Mouse (Mus musculus): ENCODE data around the gene Plekhm2. TPM values are rescaled to one million over a fixed set of nuclear protein-coding genes. Genes with fewer than 3 reads are reported as not detected.

Gene Plekhm2
- polyA plus RNA-seq, 1 experiment from 2014 or later, result 6.5 TPM

DNA sequence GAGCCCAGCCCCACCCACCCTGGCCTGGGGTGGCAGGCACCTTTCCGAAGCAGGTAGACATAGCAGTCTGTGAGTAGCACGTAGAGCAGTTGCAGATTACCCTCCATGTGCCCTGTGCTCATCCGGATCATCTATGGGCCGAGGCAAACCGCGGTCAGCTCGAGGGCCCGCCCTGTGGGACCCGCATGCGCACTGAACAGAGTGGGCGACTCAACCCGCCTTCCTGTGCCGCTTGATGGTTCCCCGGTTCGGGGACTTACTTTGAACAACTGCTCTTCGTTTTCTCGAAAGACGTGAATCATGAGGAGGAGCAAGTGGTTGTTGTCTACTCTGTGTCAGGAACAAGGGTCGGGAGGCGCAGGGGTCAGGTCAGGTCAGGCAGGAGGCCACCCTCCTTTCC is 33.4 kb downstream of the Plekhm2 start:
- 97% methylated on average over 20 of the region's 20 CpGs for WGBS
- Histone ChIP-seq H3K4me1 (ENCODE audit: control insufficient read depth, insufficient read depth, low read length) (no peaks in the 10 kb centered on the region), H3K9me3 (ENCODE audit: control insufficient read depth, low read length) (no peaks in the 10 kb centered on the region), H3K27me3 (ENCODE audit: control insufficient read depth, insufficient read depth, low read length) (no peaks in the 10 kb centered on the region), H3K27ac (ENCODE audit: low read depth, low read length) (no peak overlapping the region), H3K4me3 (ENCODE audit: low read depth, low read length) (no peak overlapping the region), H3K4me2 (ENCODE audit: low read depth, low read length) (no peak overlapping the region), H3K36me3 (ENCODE audit: control insufficient read depth, insufficient read depth, low read length) (peaks cover 64% of the 10 kb centered on the region), H3K9ac (replicated peaks; ENCODE audit: low read depth, low read length) (no peak overlapping the region)
- no peak for ATAC-seq (ENCODE audit: low read depth)

DNA sequence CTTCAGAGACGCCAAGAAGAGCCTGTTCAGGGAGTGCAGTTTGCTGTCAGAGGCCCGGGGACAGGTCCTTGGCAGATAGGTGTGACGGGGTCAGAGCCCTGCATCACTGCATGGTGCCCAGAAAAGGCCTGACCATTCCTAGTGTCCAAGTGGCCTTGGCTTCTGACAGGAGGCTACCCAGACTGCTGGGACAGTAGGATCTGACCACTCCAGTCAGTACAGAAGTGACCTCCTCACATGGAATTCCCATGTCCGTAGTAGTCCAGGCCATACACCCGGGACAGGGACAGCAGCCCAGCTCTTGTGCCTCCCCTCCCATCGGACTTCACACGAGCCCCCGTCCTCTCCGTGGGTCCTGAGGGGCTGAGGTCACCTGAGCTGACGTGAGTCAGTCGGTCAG is 34.7 kb downstream of the Plekhm2 start:
- no peak for ATAC-seq (ENCODE audit: low read depth)
- H3K4me2 ChIP-seq (ENCODE audit: low read depth, low read length), result no peak overlapping the region
- 97% methylated on average over 11 of the region's 11 CpGs for WGBS

DNA sequence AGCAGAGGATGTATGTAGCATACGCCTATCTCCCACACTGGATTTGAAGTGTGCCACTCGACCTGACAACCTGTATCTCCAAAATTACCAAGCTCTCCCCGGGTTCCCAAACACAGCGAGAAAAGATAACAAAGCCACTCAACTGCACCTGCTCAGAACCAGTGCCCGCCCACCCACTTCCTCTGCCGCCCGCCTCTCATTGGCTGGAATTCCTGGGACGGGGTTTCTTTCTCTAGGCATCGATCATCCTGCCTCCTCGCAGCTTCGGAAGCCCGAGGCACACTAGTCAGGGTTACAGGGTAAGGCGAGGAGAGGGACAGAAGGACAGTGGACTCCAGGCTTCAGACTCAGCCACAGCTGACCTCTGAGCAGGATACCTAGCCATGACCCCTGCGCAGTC is 36.0 kb downstream of the Plekhm2 start:
- Histone ChIP-seq H3K4me2 (ENCODE audit: low read depth, low read length) (no peak overlapping the region), H3K36me3 (ENCODE audit: control insufficient read depth, insufficient read depth, low read length) (peaks cover 59% of the 10 kb centered on the region), H3K27ac (ENCODE audit: low read depth, low read length) (no peak overlapping the region), H3K4me1 (ENCODE audit: control insufficient read depth, insufficient read depth, low read length) (no peaks in the 10 kb centered on the region), H3K4me3 (ENCODE audit: low read depth, low read length) (no peak overlapping the region), H3K27me3 (ENCODE audit: control insufficient read depth, insufficient read depth, low read length) (no peaks in the 10 kb centered on the region), H3K9ac (replicated peaks; ENCODE audit: low read depth, low read length) (no peak overlapping the region), H3K9me3 (ENCODE audit: control insufficient read depth, low read length) (no peaks in the 10 kb centered on the region)
- 80% methylated on average over 14 of the region's 14 CpGs for WGBS
- ATAC-seq (ENCODE audit: low read depth), result no peak

More for the DNA sequence above, 34.7 kb downstream of the Plekhm2 start:
- Histone ChIP-seq H3K9ac (replicated peaks; ENCODE audit: low read depth, low read length) (no peak overlapping the region), H3K36me3 (ENCODE audit: control insufficient read depth, insufficient read depth, low read length) (peaks cover 66% of the 10 kb centered on the region), H3K9me3 (ENCODE audit: control insufficient read depth, low read length) (no peaks in the 10 kb centered on the region), H3K27ac (ENCODE audit: low read depth, low read length) (no peak overlapping the region), H3K27me3 (ENCODE audit: control insufficient read depth, insufficient read depth, low read length) (no peaks in the 10 kb centered on the region), H3K4me3 (ENCODE audit: low read depth, low read length) (no peak overlapping the region), H3K4me1 (ENCODE audit: control insufficient read depth, insufficient read depth, low read length) (no peaks in the 10 kb centered on the region)

DNA sequence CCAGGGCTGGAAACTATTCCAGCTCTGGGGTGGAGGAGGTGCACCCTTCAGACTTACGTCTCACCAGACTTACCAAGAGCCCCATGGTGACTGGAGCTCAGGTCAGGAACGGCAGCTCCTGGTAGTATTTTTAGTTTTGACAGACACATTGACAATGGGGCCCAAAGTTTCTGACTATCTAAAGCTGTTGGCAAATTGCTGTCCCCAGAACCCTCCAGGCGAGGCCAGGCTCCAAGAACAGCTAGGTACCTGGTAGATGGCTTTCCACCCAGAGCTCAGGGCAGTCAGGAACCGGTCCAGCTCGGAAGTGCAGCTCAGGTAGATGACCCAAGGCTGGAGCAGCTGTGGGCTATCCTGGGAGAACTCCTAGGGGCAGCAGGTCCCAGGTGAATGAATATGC is 37.2 kb downstream of the Plekhm2 start:
- Histone ChIP-seq H3K36me3 (ENCODE audit: control insufficient read depth, insufficient read depth, low read length) (peaks cover 56% of the 10 kb centered on the region), H3K4me2 (ENCODE audit: low read depth, low read length) (no peak overlapping the region), H3K9ac (replicated peaks; ENCODE audit: low read depth, low read length) (no peak overlapping the region), H3K9me3 (ENCODE audit: control insufficient read depth, low read length) (no peaks in the 10 kb centered on the region), H3K4me1 (ENCODE audit: control insufficient read depth, insufficient read depth, low read length) (no peaks in the 10 kb centered on the region), H3K27ac (ENCODE audit: low read depth, low read length) (no peak overlapping the region), H3K4me3 (ENCODE audit: low read depth, low read length) (no peak overlapping the region), H3K27me3 (ENCODE audit: control insufficient read depth, insufficient read depth, low read length) (no peaks in the 10 kb centered on the region)
- ATAC-seq (ENCODE audit: low read depth), result no peak
- 92% methylated on average over 5 of the region's 5 CpGs for WGBS

DNA sequence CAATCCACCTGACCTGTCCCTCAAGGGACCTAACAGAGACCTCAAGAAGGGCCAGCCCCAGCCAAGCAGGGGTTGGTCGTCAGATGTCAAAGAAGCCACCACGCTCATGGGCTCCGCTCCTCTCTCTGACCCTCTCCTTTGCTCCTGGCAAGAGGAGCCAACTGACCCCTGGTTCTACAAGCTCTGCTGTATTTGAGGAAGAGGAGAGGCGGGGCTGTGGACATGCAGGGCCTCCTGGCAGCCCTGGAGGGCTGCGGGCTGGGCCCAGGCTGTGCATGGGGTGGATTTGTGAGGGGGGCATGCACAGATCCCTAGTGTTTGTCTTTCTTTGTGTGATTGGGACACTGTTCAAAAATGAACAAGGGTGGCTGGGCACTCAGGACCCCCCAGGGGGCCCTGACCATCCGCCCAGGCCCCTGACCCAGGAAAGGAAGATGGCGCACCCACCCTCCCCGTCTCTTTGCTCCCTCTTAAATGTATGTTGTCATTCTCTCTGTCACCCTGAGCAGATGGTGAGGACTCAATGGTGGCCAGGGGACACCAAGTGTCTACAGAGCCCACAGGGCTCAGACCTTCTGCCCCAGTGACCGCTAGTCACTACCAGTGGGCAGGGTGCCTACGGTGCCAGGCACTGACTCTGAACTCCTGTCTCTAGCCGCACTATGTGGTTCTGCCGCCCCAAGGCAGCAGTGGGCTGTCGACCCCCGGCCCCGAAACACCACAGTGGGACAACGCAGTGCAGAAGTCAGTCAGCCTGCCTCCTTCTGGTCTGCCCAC is 38.7 kb downstream of the Plekhm2 start:
- Histone ChIP-seq H3K36me3 (ENCODE audit: control insufficient read depth, insufficient read depth, low read length) (peaks cover 41% of the 10 kb centered on the region), H3K27me3 (ENCODE audit: control insufficient read depth, insufficient read depth, low read length) (no peaks in the 10 kb centered on the region), H3K9ac (replicated peaks; ENCODE audit: low read depth, low read length) (no peak overlapping the region), H3K9me3 (ENCODE audit: control insufficient read depth, low read length) (no peaks in the 10 kb centered on the region), H3K27ac (ENCODE audit: low read depth, low read length) (no peak overlapping the region), H3K4me1 (ENCODE audit: control insufficient read depth, insufficient read depth, low read length) (no peaks in the 10 kb centered on the region), H3K4me2 (ENCODE audit: low read depth, low read length) (no peak overlapping the region), H3K4me3 (ENCODE audit: low read depth, low read length) (no peak overlapping the region)
- no peak for ATAC-seq (ENCODE audit: low read depth)
- WGBS, result 94% methylated on average over 16 of the region's 16 CpGs

DNA sequence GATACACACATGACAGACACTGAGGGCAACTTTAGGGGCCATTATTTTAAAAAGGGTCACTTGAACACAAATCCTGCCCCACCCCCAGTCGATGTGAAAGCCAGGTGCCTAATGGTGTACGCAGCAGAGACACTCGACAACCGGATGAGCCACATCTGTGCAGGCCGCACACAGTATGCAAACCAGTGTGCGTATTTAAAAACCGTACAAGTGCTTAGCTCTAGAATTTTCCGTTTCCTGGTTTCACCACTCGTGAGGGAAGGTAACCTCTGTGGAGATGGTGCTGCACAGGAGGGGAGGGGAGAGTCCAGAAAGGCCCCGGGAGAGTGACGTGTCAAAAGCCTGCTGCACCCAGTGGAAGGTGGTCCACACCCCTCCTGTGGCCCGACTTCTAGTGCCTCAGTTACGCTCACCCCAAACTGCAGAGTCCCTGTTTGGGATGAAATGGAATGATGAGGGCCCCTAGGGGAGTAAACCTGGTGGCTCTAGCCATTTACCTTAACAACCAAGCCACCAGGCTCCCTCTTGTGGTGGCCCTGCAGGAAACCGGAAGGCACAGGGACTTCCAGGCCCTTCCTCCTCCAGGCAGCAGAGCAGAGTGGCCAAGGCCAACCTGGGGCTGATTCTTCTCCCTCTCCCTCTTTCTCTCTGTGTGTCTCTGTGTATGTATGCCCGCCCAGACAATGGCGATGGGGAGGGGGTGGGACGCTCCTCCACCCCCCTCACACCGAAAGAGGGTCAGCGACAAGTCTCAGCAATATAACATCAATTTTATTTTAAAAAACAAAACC is 39.5 kb downstream of the Plekhm2 start:
- no peaks in the 10 kb centered on the region for H3K27me3 ChIP-seq (ENCODE audit: control insufficient read depth, insufficient read depth, low read length)
- H3K4me3 ChIP-seq (ENCODE audit: low read depth, low read length), result no peak overlapping the region
- no peak overlapping the region for H3K27ac ChIP-seq (ENCODE audit: low read depth, low read length)
- no peak overlapping the region for H3K4me2 ChIP-seq (ENCODE audit: low read depth, low read length)
- no peaks in the 10 kb centered on the region for H3K9me3 ChIP-seq (ENCODE audit: control insufficient read depth, low read length)
- H3K4me1 ChIP-seq (ENCODE audit: control insufficient read depth, insufficient read depth, low read length), result no peaks in the 10 kb centered on the region
- H3K36me3 ChIP-seq (ENCODE audit: control insufficient read depth, insufficient read depth, low read length), result peaks cover 36% of the 10 kb centered on the region
- no peak overlapping the region for H3K9ac ChIP-seq (replicated peaks; ENCODE audit: low read depth, low read length)
- ATAC-seq (ENCODE audit: low read depth), result no peak
- 80% methylated on average over 19 of the region's 19 CpGs for WGBS

DNA sequence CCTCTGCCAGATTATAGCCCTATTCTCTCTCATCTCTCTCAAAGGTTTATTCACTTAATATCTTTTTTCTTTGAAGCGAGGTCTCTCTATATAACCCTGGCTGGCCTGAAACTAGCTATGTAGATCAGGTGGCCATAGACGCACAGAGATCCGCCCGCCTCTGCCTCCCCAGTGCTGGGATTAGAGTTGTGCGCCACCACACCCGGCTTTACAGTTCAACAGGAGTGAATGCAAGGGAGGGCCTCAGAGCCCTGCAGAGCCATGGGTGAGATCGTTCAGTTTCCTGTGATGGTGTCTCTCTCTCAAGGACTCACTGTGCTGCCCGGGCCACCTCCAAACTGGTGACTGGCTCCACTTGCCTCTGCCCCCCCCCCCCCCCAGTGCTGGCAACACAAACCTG is 40.6 kb downstream of the Plekhm2 start:
- 98% methylated on average over 8 of the region's 8 CpGs for WGBS
- H3K27ac ChIP-seq (ENCODE audit: low read depth, low read length), result no peak overlapping the region

DNA sequence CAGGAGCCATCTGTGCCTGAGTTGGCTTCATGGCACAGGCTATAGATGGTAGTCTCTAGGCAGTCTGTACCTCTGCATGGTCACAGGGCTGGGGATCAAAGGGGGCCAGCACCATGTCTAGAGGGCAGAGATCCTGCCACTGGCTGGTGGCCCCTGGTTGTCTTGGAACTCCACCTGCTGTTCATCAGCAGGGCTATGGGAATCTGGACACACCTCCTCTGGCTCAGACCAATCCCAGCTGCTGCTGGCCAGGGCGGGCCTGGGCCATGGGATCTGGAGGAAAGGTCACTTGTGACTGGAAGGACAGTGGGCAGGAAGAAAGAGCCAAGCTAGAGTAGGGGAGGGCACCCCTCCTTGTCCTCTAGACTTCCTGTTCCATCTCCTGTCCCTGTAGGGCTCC is 41.0 kb downstream of the Plekhm2 start, which contains the start of gene Slc25a34:
Gene Slc25a34, minus strand, starts transcription at position 156 of the 400 bp plus-strand sequence.
- no peaks in the 10 kb centered on the region for H3K4me1 ChIP-seq (ENCODE audit: control insufficient read depth, insufficient read depth, low read length)
- H3K36me3 ChIP-seq (ENCODE audit: control insufficient read depth, insufficient read depth, low read length), result peaks cover 21% of the 10 kb centered on the region
- no peak within 1 kb of the TSS for H3K9ac ChIP-seq (replicated peaks; ENCODE audit: low read depth, low read length)
- WGBS, result 73% methylated on average over 1 of the region's 1 CpGs
- H3K27ac ChIP-seq (ENCODE audit: low read depth, low read length), result no peak within 1 kb of the TSS
- H3K9me3 ChIP-seq (ENCODE audit: control insufficient read depth, low read length), result no peaks in the 10 kb centered on the region
- H3K4me3 ChIP-seq (ENCODE audit: low read depth, low read length), result no peak within 1 kb of the TSS
- H3K27me3 ChIP-seq (ENCODE audit: control insufficient read depth, insufficient read depth, low read length), result no peaks in the 10 kb centered on the region
- H3K4me2 ChIP-seq (ENCODE audit: low read depth, low read length), result no peak within 1 kb of the TSS
- ATAC-seq (ENCODE audit: low read depth), result no peak

More for the DNA sequence above, 40.6 kb downstream of the Plekhm2 start:
- no peak overlapping the region for H3K4me3 ChIP-seq (ENCODE audit: low read depth, low read length)
- peaks cover 26% of the 10 kb centered on the region for H3K36me3 ChIP-seq (ENCODE audit: control insufficient read depth, insufficient read depth, low read length)
- no peaks in the 10 kb centered on the region for H3K27me3 ChIP-seq (ENCODE audit: control insufficient read depth, insufficient read depth, low read length)
- H3K4me2 ChIP-seq (ENCODE audit: low read depth, low read length), result no peak overlapping the region
- H3K9ac ChIP-seq (replicated peaks; ENCODE audit: low read depth, low read length), result no peak overlapping the region
- ATAC-seq (ENCODE audit: low read depth), result no peak
- H3K4me1 ChIP-seq (ENCODE audit: control insufficient read depth, insufficient read depth, low read length), result no peaks in the 10 kb centered on the region
- no peaks in the 10 kb centered on the region for H3K9me3 ChIP-seq (ENCODE audit: control insufficient read depth, low read length)

DNA sequence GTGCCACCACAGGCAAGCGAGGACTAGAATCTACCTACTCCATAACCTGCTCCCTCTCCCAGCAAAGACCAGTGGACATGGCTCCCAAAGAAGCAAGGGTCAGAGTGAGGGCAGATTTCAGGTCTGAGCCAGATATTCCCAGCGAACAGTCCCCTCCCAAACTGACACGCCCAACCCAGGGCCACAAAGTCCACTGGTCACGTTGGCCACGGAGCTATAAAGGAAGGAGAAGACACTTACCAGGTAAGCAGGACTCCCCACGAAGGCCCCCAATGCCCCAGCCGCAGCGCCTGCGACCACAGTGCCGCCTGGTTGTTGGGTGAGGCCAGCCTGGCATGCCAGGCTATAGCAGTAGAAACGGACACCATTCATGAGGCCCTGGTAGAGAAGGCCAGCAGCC is 41.7 kb downstream of the Plekhm2 start:
- Histone ChIP-seq H3K4me3 (ENCODE audit: low read depth, low read length) (no peak overlapping the region), H3K4me1 (ENCODE audit: control insufficient read depth, insufficient read depth, low read length) (no peaks in the 10 kb centered on the region), H3K36me3 (ENCODE audit: control insufficient read depth, insufficient read depth, low read length) (peaks cover 15% of the 10 kb centered on the region), H3K4me2 (ENCODE audit: low read depth, low read length) (no peak overlapping the region), H3K9me3 (ENCODE audit: control insufficient read depth, low read length) (no peaks in the 10 kb centered on the region), H3K27me3 (ENCODE audit: control insufficient read depth, insufficient read depth, low read length) (no peaks in the 10 kb centered on the region), H3K27ac (ENCODE audit: low read depth, low read length) (no peak overlapping the region), H3K9ac (replicated peaks; ENCODE audit: low read depth, low read length) (no peak overlapping the region)
- 92% methylated on average over 11 of the region's 11 CpGs for WGBS
- ATAC-seq (ENCODE audit: low read depth), result no peak

Measured in neural tube, embryonic 14.5 days (tissue).